Mouse (Mus musculus) thymus, postnatal 10 days (tissue): Measurements from ENCODE around the gene Gsdma2.

Source experiments
- DNase-seq, 2 experiments: peaks; one replicate each; pipeline ENCODE4 v3.0.0; 2021; ENCODE audit warnings: low spot score in 2 of 2

Gene Gsdma2

GRCm38 (mm10) chr11:98699911-98700310, 53.4 kb downstream of the Gsdma2 start:
- peak; percentile 43 to 79 for DNase-seq

DNA sequence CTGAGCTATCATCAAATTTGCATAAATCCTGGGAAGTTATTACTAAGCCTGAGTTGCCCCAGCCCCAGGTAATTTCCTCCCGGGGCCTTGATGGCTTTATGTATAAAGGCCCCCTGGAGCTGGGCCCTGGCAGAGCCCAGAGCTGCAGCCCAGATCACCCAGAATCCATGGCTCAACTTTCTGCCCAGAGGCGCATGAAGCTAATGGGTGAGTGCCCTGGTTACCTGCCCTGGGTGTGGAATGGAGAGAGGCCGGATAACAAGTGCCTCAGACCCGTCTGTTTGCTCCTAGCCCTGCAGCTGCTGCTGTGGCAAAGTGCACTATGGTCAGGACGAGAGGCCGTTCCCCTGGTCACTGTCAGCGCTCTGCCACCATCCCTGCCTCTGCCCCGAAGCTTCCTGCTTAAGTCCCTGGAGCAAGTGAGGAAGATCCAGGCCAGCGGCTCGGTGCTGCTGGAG, 54.7 kb downstream of the Gsdma2 start, which contains the start of gene Csf3:
Gene Csf3 (plus strand): TSS at position 51 of the 458 bp plus-strand sequence.
- no peak for DNase-seq

GRCm38 (mm10) chr11:98702323-98702722, 55.8 kb downstream of the Gsdma2 start:
- DNase-seq, result no peak

DNA sequence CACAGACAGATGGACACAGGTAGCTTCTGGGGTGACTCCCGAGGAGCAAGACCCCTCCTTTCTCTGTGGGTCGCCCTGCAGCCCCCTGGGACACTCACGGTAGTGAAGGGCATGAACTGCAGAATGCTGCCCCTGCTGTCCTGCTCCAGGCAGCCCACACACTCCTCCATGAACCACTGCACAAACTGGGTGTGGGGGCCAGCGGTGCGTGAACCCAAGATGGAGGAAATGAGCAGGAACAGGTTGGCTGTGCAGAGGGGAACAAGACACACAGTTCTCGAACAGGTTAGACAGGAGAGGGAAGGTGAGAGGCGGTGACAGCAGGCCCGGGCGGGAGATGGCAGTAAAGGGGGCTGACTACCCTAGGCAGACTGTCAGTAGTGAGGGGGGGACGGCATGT, 58.5 kb downstream of the Gsdma2 start:
- DNase-seq, result no peak
